Mouse (Mus musculus) T-cell, adult 66 days (primary cell): ENCODE results near the gene Gcc2. TPM values are rescaled to one million over a fixed set of nuclear protein-coding genes. Genes with fewer than 3 reads are reported as not detected.

Source experiments
- total RNA-seq, 2 experiments: library from RNA; stranded (reverse); gene quantifications; 3 replicates in 1 of 2; 4 replicates in 1 of 2; pipeline ENCODE4 v1.2.4; 2023

Gcc2 gene
- total RNA-seq, result 10 to 100 TPM; 34.2 to 37.2 TPM

GRCm38 (mm10) chr10:58255213-58255892 lies at the start of gene Gcc2:
TSS of gene Gcc2 (plus strand) at chr10:58255497.

GRCm38 (mm10) chr10:58224827-58225785 lies 30.2 kb upstream of the Gcc2 start, which contains the start of gene AW822073:
TSS of gene AW822073 (minus strand) at chr10:58224930.

GRCm38 (mm10) chr10:58232641-58232969 lies 22.7 kb upstream of the Gcc2 start, which contains the start of gene Duxf3:
TSS of gene Duxf3 (minus strand) at chr10:58232675.

GRCm38 (mm10) chr10:58236613-58237012 lies 18.7 kb upstream of the Gcc2 start, which contains the start of gene Gm4981:
TSS of gene Gm4981 (minus strand) at chr10:58236701.

GRCm38 (mm10) chr10:58323028-58323991 lies 68.0 kb downstream of the Gcc2 start, which contains the start of gene Lims1:
TSS of gene Lims1 (plus strand) at chr10:58323466.

Other genes starting within 250 kb of the Gcc2 start
- not detected for gene AW822073, start 30.6 kb upstream of the Gcc2 start, total RNA-seq
- not detected for gene Duxf3, start 22.8 kb upstream of the Gcc2 start, total RNA-seq
- not detected for gene Gm4981, start 18.8 kb upstream of the Gcc2 start, total RNA-seq
- 10 to 100 TPM; 53.7 to 60.0 TPM for gene Lims1, start 68.0 kb downstream of the Gcc2 start, total RNA-seq
- gene Ranbp2, start 191.4 kb downstream of the Gcc2 start, total RNA-seq, result 100 to 1,000 TPM; 144 to 166 TPM
- gene Ccdc138, start 242.5 kb downstream of the Gcc2 start, total RNA-seq, result 1 to 10 TPM; 3.8 to 4.3 TPM